Mouse (Mus musculus) intestine, embryonic 15.5 days (tissue): Measurements from ENCODE around the gene Dmap1. TPM values are rescaled to one million over a fixed set of nuclear protein-coding genes. Genes with fewer than 3 reads are reported as not detected.

Experiments
- ATAC-seq: fragments of 200-750 bp; cut with Nextera tagmentation; 2 replicates; pipeline ENCODE4 v1.8.0; 2017; ENCODE audit warnings: moderate TSS enrichment, moderate library complexity
- H3K27ac ChIP-seq: fragments of 300-500 bp; sonication (generic); 2 replicates; pipeline ENCODE4 v1.5.1; 2015; ENCODE audit warnings: mild to moderate bottlenecking, inconsistent platforms
- H3K27me3 ChIP-seq: fragments of 300-500 bp; sonication (generic); replicated peaks from 2 replicates; pipeline ENCODE4 v1.6.1; 2015; ENCODE audit warnings: inconsistent platforms
- H3K36me3 ChIP-seq: fragments of 300-500 bp; sonication (generic); 2 replicates; pipeline ENCODE4 v1.6.1; 2015; ENCODE audit warnings: inconsistent platforms
- H3K4me1 ChIP-seq: fragments of 300-500 bp; sonication (generic); replicated peaks from 2 replicates; pipeline ENCODE4 v1.6.1; 2015; ENCODE audit warnings: inconsistent platforms
- H3K4me2 ChIP-seq: fragments of 300-500 bp; sonication (generic); replicated peaks from 2 replicates; pipeline ENCODE4 v1.6.1; 2015; ENCODE audit warnings: mild to moderate bottlenecking, inconsistent platforms
- H3K4me3 ChIP-seq: fragments of 300-500 bp; sonication (generic); replicated peaks from 2 replicates; pipeline ENCODE4 v1.5.1; 2015; ENCODE audit warnings: inconsistent platforms
- H3K9ac ChIP-seq: fragments of 300-500 bp; sonication (generic); 2 replicates; pipeline ENCODE4 v1.6.1; 2015; ENCODE audit warnings: inconsistent platforms
- H3K9me3 ChIP-seq: fragments of 300-500 bp; sonication (generic); 2 replicates; pipeline ENCODE4 v1.6.1; 2016; ENCODE audit warnings: inconsistent platforms
- WGBS: fragments of 180-500 bp; shearing (Covaris S2); methylation state at CpG from one replicate; pipeline ENCODE4 v1.1.7; 2015; 5-methylcytosine and 5-hydroxymethylcytosine counted together
- polyA plus RNA-seq: library from polyadenylated mRNA; unstranded; fragments of >200 nt; fragmentation: Nextera tagmentation; extraction: Ambion mirVana; gene quantifications from 2 replicates; pipeline ENCODE4 v1.2.1, GENCODE M21; 2015

Gene Dmap1
- polyA plus RNA-seq, 1 experiment from 2014 or later, result 44.8 TPM

GRCm38 (mm10) chr4:117634642-117635041, 47.4 kb downstream of the Dmap1 start:
- H3K36me3 ChIP-seq, result no peaks in the 10 kb centered on the region
- no peaks in the 10 kb centered on the region for H3K27me3 ChIP-seq
- no peak for ATAC-seq
- no peak overlapping the region for H3K4me2 ChIP-seq
- WGBS, result 67% methylated on average over 7 of the region's 7 CpGs
- no peak overlapping the region for H3K27ac ChIP-seq
- H3K9me3 ChIP-seq, result no peaks in the 10 kb centered on the region
- no peak overlapping the region for H3K4me3 ChIP-seq
- H3K9ac ChIP-seq, result no peak overlapping the region
- H3K4me1 ChIP-seq, result peaks cover 29% of the 10 kb centered on the region

GRCm38 (mm10) chr4:117633527-117633926, 48.5 kb downstream of the Dmap1 start:
- no peak overlapping the region for H3K4me3 ChIP-seq
- H3K9ac ChIP-seq, result no peak overlapping the region
- no peak for ATAC-seq
- H3K4me1 ChIP-seq, result peaks cover 39% of the 10 kb centered on the region
- WGBS, result 48% methylated on average over 5 of the region's 5 CpGs
- no peaks in the 10 kb centered on the region for H3K27me3 ChIP-seq
- H3K9me3 ChIP-seq, result no peaks in the 10 kb centered on the region
- H3K27ac ChIP-seq, result no peak overlapping the region
- no peaks in the 10 kb centered on the region for H3K36me3 ChIP-seq
- no peak overlapping the region for H3K4me2 ChIP-seq

- H3K4me2 ChIP-seq, result 0 out of 2 replicates have a peak overlapping the region, but pooled peaks have one; percentile 1
- H3K9ac ChIP-seq, result no peak overlapping the region
- WGBS, result 39% methylated on average over 6 of the region's 6 CpGs
- H3K4me3 ChIP-seq, result no peak overlapping the region
- no peaks in the 10 kb centered on the region for H3K27me3 ChIP-seq
- H3K36me3 ChIP-seq, result no peaks in the 10 kb centered on the region
- peak overlapping the region; percentile 29; the same call in 1 of the 2 replicates for H3K27ac ChIP-seq
- peaks cover 39% of the 10 kb centered on the region for H3K4me1 ChIP-seq
- ATAC-seq, result peak; percentile 84
- H3K9me3 ChIP-seq, result no peaks in the 10 kb centered on the region
These were observed 51.9 kb downstream of the Dmap1 start for GRCm38 (mm10) chr4:117630053-117630670.

GRCm38 (mm10) chr4:117628464-117628863, 53.6 kb downstream of the Dmap1 start:
- 30% methylated on average over 1 of the region's 1 CpGs for WGBS
- Histone ChIP-seq H3K36me3 (no peaks in the 10 kb centered on the region), H3K9me3 (no peaks in the 10 kb centered on the region), H3K4me2 (no peak overlapping the region), H3K4me3 (no peak overlapping the region), H3K27me3 (no peaks in the 10 kb centered on the region), H3K4me1 (peaks cover 25% of the 10 kb centered on the region; the same call in 1 of the 2 replicates), H3K9ac (no peak overlapping the region), H3K27ac (no peak overlapping the region)
- ATAC-seq, result no peak

Other genes with a start within 250 kb of the Dmap1 start
- gene Rnf220, start 185.2 kb downstream of the Dmap1 start, polyA plus RNA-seq, result 60.0 and 63.9 TPM in 2 replicates
- 95.5 and 102 TPM in 2 replicates for gene Eri3, start 131.9 kb downstream of the Dmap1 start, polyA plus RNA-seq
- not detected in 2 replicates for gene Gm12845, start 42.1 kb upstream of the Dmap1 start, polyA plus RNA-seq
- not detected in 2 replicates for gene Klf17, start 83.4 kb upstream of the Dmap1 start, polyA plus RNA-seq
- 9.0 and 11.3 TPM in 2 replicates for gene Slc6a9, start 152.2 kb upstream of the Dmap1 start, polyA plus RNA-seq
- gene Ccdc24, start 190.3 kb upstream of the Dmap1 start, polyA plus RNA-seq, result 0.48 and 1.0 TPM in 2 replicates
- 14.0 and 15.6 TPM in 2 replicates for gene B4galt2, start 201.2 kb upstream of the Dmap1 start, polyA plus RNA-seq
- gene Atp6v0b, start 205.1 kb upstream of the Dmap1 start, polyA plus RNA-seq, result 239 and 288 TPM in 2 replicates
- gene Dph2, start 209.8 kb upstream of the Dmap1 start, polyA plus RNA-seq, result 17.1 and 18.3 TPM in 2 replicates
- gene Ipo13, start 232.7 kb upstream of the Dmap1 start, polyA plus RNA-seq, result 34.9 and 39.3 TPM in 2 replicates
- gene Artn, start 247.5 kb upstream of the Dmap1 start, polyA plus RNA-seq, result 6.3 TPM in 2 replicates